Mouse (Mus musculus): ENCODE measurements around the gene Ralgps2. TPM values are rescaled to one million over a fixed set of nuclear protein-coding genes. Genes with fewer than 3 reads are reported as not detected.

Gene Ralgps2
- total and polyA plus RNA-seq, 3 experiments, result 9.3 to 24.5 (median 24.2) TPM

GRCm38 (mm10) chr1:156761430-156761801, 178.0 kb downstream of the Ralgps2 start:
- no peaks in the 10 kb centered on the region for H3K36me3 ChIP-seq (replicated peaks)
- peaks cover 21% of the 10 kb centered on the region for H3K27me3 ChIP-seq (ENCODE audit: insufficient read depth, low read length)
- no peak for ATAC-seq (ENCODE audit: extremely low read depth, insufficient number of reproducible peaks, low FRiP score, poor library complexity, severe bottlenecking)
- TF ChIP-seq TAL1 (conservative IDR thresholded peaks at IDR 0.05; ENCODE audit: low read depth, low read length) (no peak), POLR2AphosphoS5 (IDR thresholded peaks at IDR 0.05; ENCODE audit: insufficient replicate concordance, low read depth, low read length) (no peak), CTCF (IDR thresholded peaks at IDR 0.05; ENCODE audit: low read depth, low read length) (no peak), GATA2 (IDR thresholded peaks at IDR 0.05; ENCODE audit: borderline replicate concordance, low read depth, low read length) (no peak), GATA1 (IDR thresholded peaks at IDR 0.05; ENCODE audit: borderline replicate concordance, low read length) (no peak)
- no peaks in the 10 kb centered on the region for H3K4me1 ChIP-seq (ENCODE audit: insufficient read depth, low read depth, low read length)
- H3K9me3 ChIP-seq (replicated peaks), result peaks cover 6% of the 10 kb centered on the region
- no peak for DNase-seq (ENCODE audit: low spot score)
- no peak overlapping the region for H3K4me3 ChIP-seq (ENCODE audit: low read depth, low read length)

GRCm38 (mm10) chr1:156760549-156761429, 178.6 kb downstream of the Ralgps2 start:
- no peak for TF ChIP-seq TAL1 (conservative IDR thresholded peaks at IDR 0.05; ENCODE audit: low read depth, low read length)
- TF ChIP-seq GATA1 (IDR thresholded peaks at IDR 0.05; ENCODE audit: borderline replicate concordance, low read length), result no peak
- no peak for TF ChIP-seq CTCF (IDR thresholded peaks at IDR 0.05; ENCODE audit: low read depth, low read length)
- no peak for TF ChIP-seq POLR2AphosphoS5 (IDR thresholded peaks at IDR 0.05; ENCODE audit: insufficient replicate concordance, low read depth, low read length)
- TF ChIP-seq GATA2 (IDR thresholded peaks at IDR 0.05; ENCODE audit: borderline replicate concordance, low read depth, low read length), result no peak
- H3K4me1 ChIP-seq (ENCODE audit: insufficient read depth, low read depth, low read length), result no peaks in the 10 kb centered on the region
- ATAC-seq (ENCODE audit: extremely low read depth, insufficient number of reproducible peaks, low FRiP score, poor library complexity, severe bottlenecking), result no peak
- no peaks in the 10 kb centered on the region for H3K36me3 ChIP-seq (replicated peaks)
- H3K27me3 ChIP-seq (ENCODE audit: insufficient read depth, low read length), result peaks cover 27% of the 10 kb centered on the region
- no peak for DNase-seq (ENCODE audit: low spot score)
- peaks cover 6% of the 10 kb centered on the region; the same call in 1 of the 2 replicates for H3K9me3 ChIP-seq (replicated peaks)
- no peak overlapping the region for H3K4me3 ChIP-seq (ENCODE audit: low read depth, low read length)

DNA sequence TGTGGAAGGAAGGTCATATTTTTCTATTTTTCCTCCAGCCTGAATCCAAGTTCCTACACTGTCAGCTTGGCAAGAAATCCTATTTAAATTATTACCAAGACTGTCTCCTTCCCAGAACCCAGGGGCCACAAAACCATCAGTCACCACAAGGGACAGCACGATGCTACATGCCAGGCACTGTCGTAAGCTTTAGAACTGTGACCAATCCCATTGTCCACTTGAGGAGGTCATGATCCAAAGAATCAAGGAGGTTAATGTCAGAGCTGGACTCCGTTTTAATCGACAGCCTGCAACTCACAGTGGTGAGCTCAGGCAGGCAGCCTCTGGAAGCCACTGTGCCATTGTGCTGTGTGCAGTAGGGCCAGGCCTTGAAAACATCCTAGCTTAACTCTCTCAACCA, 181.1 kb downstream of the Ralgps2 start:
- Histone ChIP-seq H3K27me3 (ENCODE audit: insufficient read depth, low read length) (peaks cover 27% of the 10 kb centered on the region), H3K4me3 (ENCODE audit: low read depth, low read length) (no peak overlapping the region), H3K36me3 (replicated peaks) (no peaks in the 10 kb centered on the region), H3K9me3 (replicated peaks) (no peaks in the 10 kb centered on the region), H3K4me1 (ENCODE audit: insufficient read depth, low read depth, low read length) (peaks cover 2% of the 10 kb centered on the region; the same call in 1 of the 2 replicates)
- DNase-seq (ENCODE audit: low spot score), result no peak
- ATAC-seq (ENCODE audit: extremely low read depth, insufficient number of reproducible peaks, low FRiP score, poor library complexity, severe bottlenecking), result no peak
- TF ChIP-seq GATA2 (IDR thresholded peaks at IDR 0.05; ENCODE audit: borderline replicate concordance, low read depth, low read length) (no peak), CTCF (IDR thresholded peaks at IDR 0.05; ENCODE audit: low read depth, low read length) (no peak), GATA1 (IDR thresholded peaks at IDR 0.05; ENCODE audit: borderline replicate concordance, low read length) (no peak), TAL1 (conservative IDR thresholded peaks at IDR 0.05; ENCODE audit: low read depth, low read length) (no peak), POLR2AphosphoS5 (IDR thresholded peaks at IDR 0.05; ENCODE audit: insufficient replicate concordance, low read depth, low read length) (no peak)

GRCm38 (mm10) chr1:156754608-156755413, 184.6 kb downstream of the Ralgps2 start:
- Histone ChIP-seq H3K27me3 (ENCODE audit: insufficient read depth, low read length) (peaks cover 19% of the 10 kb centered on the region), H3K36me3 (replicated peaks) (no peaks in the 10 kb centered on the region), H3K4me3 (ENCODE audit: low read depth, low read length) (no peak overlapping the region), H3K4me1 (ENCODE audit: insufficient read depth, low read depth, low read length) (peaks cover 18% of the 10 kb centered on the region), H3K9me3 (replicated peaks) (no peaks in the 10 kb centered on the region)
- DNase-seq (ENCODE audit: low spot score) (no peak), ATAC-seq (ENCODE audit: extremely low read depth, insufficient number of reproducible peaks, low FRiP score, poor library complexity, severe bottlenecking) (no peak)
- TF ChIP-seq TAL1 (conservative IDR thresholded peaks at IDR 0.05; ENCODE audit: low read depth, low read length) (no peak), POLR2AphosphoS5 (IDR thresholded peaks at IDR 0.05; ENCODE audit: insufficient replicate concordance, low read depth, low read length) (no peak), CTCF (IDR thresholded peaks at IDR 0.05; ENCODE audit: low read depth, low read length) (no peak), GATA1 (IDR thresholded peaks at IDR 0.05; ENCODE audit: borderline replicate concordance, low read length) (no peak), GATA2 (IDR thresholded peaks at IDR 0.05; ENCODE audit: borderline replicate concordance, low read depth, low read length) (no peak)

Other genes with a start within 250 kb of the Ralgps2 start
- 36.1 and 43.3 TPM in 2 replicates for gene Fam20b, start 220.5 kb downstream of the Ralgps2 start, total RNA-seq (2014; fragmentation: Nextera tagmentation)
- gene Fam20b, start 220.5 kb downstream of the Ralgps2 start, total RNA-seq (2017), result 90.0 and 93.5 TPM in 2 replicates
- 9.7 and 11.8 TPM in 2 replicates for gene Fam20b, start 220.5 kb downstream of the Ralgps2 start, polyA plus RNA-seq (2012)
- gene Angptl1, start 101.1 kb downstream of the Ralgps2 start, total RNA-seq (2014; fragmentation: Nextera tagmentation), result not detected in 2 replicates
- gene Angptl1, start 101.1 kb downstream of the Ralgps2 start, total RNA-seq (2017), result 0.12 and 0.22 TPM in 2 replicates
- gene Angptl1, start 101.1 kb downstream of the Ralgps2 start, polyA plus RNA-seq (2012), result not detected in 2 replicates
- not detected in 2 replicates for gene Tex35, start 169.1 kb upstream of the Ralgps2 start, total RNA-seq (2014; fragmentation: Nextera tagmentation)
- not detected in 2 replicates for gene Tex35, start 169.1 kb upstream of the Ralgps2 start, total RNA-seq (2017)
- not detected in 2 replicates for gene Tex35, start 169.1 kb upstream of the Ralgps2 start, polyA plus RNA-seq (2012)